Mouse (Mus musculus) hematopoietic multipotent progenitor cell, adult 10-12 weeks (in vitro differentiated cells): ENCODE results near the gene Procr. TPM values are rescaled to one million over a fixed set of nuclear protein-coding genes. Genes with fewer than 3 reads are reported as not detected.

Source experiments
- polyA plus RNA-seq: library from polyadenylated mRNA; stranded (reverse); fragments of >175 nt; gene quantifications from 2 replicates; pipeline ENCODE4 v1.2.3, GENCODE M21; 2012; ENCODE audit warnings: low replicate concordance

The Procr gene
- 1.3 and 2.4 TPM in 2 replicates for polyA plus RNA-seq

GRCm38 (mm10) chr2:155751014-155751786, at the start of gene Procr:
TSS of gene Procr (plus strand) at chr2:155751117.

GRCm38 (mm10) chr2:155729158-155729645, 21.7 kb upstream of the Procr start, which contains the start of gene Edem2:
TSS of gene Edem2 (minus strand) at chr2:155729475.

GRCm38 (mm10) chr2:155735766-155736165, 15.2 kb upstream of the Procr start, which contains the start of gene Gm17581:
TSS of gene Gm17581 (minus strand) at chr2:155735866.

GRCm38 (mm10) chr2:155774927-155775684, 24.2 kb downstream of the Procr start, which contains the start of gene Mmp24:
TSS of gene Mmp24 (plus strand) at chr2:155775342.

Other genes with a start within 250 kb of the Procr start
- gene Acss2, start 233.2 kb upstream of the Procr start, polyA plus RNA-seq: 6.2 and 8.4 TPM in 2 replicates
- 0.39 and 1.8 TPM in 2 replicates for gene Ggt7, start 232.9 kb upstream of the Procr start, polyA plus RNA-seq
- gene Gss, start 158.3 kb upstream of the Procr start, polyA plus RNA-seq: 8.5 and 11.3 TPM in 2 replicates
- gene Myh7b, start 139.9 kb upstream of the Procr start, polyA plus RNA-seq: 0.97 and 1.00 TPM in 2 replicates
- 112 and 131 TPM in 2 replicates for gene Trpc4ap, start 58.7 kb upstream of the Procr start, polyA plus RNA-seq
- gene Edem2, start 21.6 kb upstream of the Procr start, polyA plus RNA-seq: 76.2 and 193 TPM in 2 replicates
- not detected in 2 replicates for gene Gm17581, start 15.3 kb upstream of the Procr start, polyA plus RNA-seq
- gene Mmp24, start 24.2 kb downstream of the Procr start, polyA plus RNA-seq: not detected in 2 replicates
- gene BC029722, start 68.3 kb downstream of the Procr start, polyA plus RNA-seq: 42.5 and 89.4 TPM in 2 replicates
- 128 and 292 TPM in 2 replicates for gene Eif6, start 75.8 kb downstream of the Procr start, polyA plus RNA-seq
- gene Fam83c, start 83.7 kb downstream of the Procr start, polyA plus RNA-seq: not detected in 2 replicates
- gene Uqcc1, start 179.2 kb downstream of the Procr start, polyA plus RNA-seq: 1.3 and 2.2 TPM in 2 replicates
- gene Gm15557, start 189.6 kb downstream of the Procr start, polyA plus RNA-seq: not detected in 2 replicates
- gene Gdf5, start 194.2 kb downstream of the Procr start, polyA plus RNA-seq: not detected in 2 replicates
- 27.5 and 34.6 TPM in 2 replicates for gene Cep250, start 205.3 kb downstream of the Procr start, polyA plus RNA-seq